Mouse (Mus musculus) neural tube, embryonic 14.5 days (tissue): Measurements from ENCODE around the gene Npff. TPM values are rescaled to one million over a fixed set of nuclear protein-coding genes. Genes with fewer than 3 reads are reported as not detected.

ENCODE experiments used
- ATAC-seq: fragments of 200-750 bp; cut with Nextera tagmentation; 2 replicates; pipeline ENCODE4 v1.8.0; 2017; ENCODE audit warnings: low read depth, mild to moderate bottlenecking, moderate TSS enrichment, moderate library complexity
- H3K27ac ChIP-seq: fragments of 300-500 bp; sonication (generic); 2 replicates; pipeline ENCODE4 v1.5.1; 2014; ENCODE audit warnings: low read depth, mild to moderate bottlenecking, control low read depth, low read length, moderate library complexity, mixed read lengths
- H3K27me3 ChIP-seq: fragments of 300-500 bp; sonication (generic); 2 replicates; pipeline ENCODE4 v1.6.1; 2014; ENCODE audit warnings: low read length; ENCODE audit not compliant: control insufficient read depth, insufficient read depth
- H3K36me3 ChIP-seq: fragments of 300-500 bp; sonication (generic); 2 replicates; pipeline ENCODE4 v1.6.1; 2014; ENCODE audit warnings: low read length, mixed read lengths; ENCODE audit not compliant: control insufficient read depth, insufficient read depth
- H3K4me1 ChIP-seq: fragments of 300-500 bp; sonication (generic); 2 replicates; pipeline ENCODE4 v1.6.1; 2014; ENCODE audit warnings: low read length; ENCODE audit not compliant: control insufficient read depth, insufficient read depth
- H3K4me2 ChIP-seq: fragments of 300-500 bp; sonication (generic); 2 replicates; pipeline ENCODE4 v1.6.1; 2014; ENCODE audit warnings: mild to moderate bottlenecking, low read depth, low read length, control low read depth
- H3K4me3 ChIP-seq: fragments of 300-500 bp; sonication (generic); 2 replicates; pipeline ENCODE4 v1.5.1; 2014; ENCODE audit warnings: low read depth, low read length, control low read depth, mixed read lengths
- H3K9ac ChIP-seq: fragments of 300-500 bp; sonication (generic); replicated peaks from 2 replicates; pipeline ENCODE4 v1.6.1; 2014; ENCODE audit warnings: low read depth, mild to moderate bottlenecking, control low read depth, low read length, mixed read lengths
- H3K9me3 ChIP-seq: fragments of 300-500 bp; sonication (generic); 2 replicates; pipeline ENCODE4 v1.6.1; 2016; ENCODE audit warnings: low read length; ENCODE audit not compliant: control insufficient read depth
- WGBS: fragments of 180-500 bp; shearing (Covaris S2); extraction: QIAGEN DNeasy Blood & Tissue Kit; methylation state at CpG from one replicate; pipeline ENCODE4 v1.1.7; 2014; 5-methylcytosine and 5-hydroxymethylcytosine counted together
- polyA plus RNA-seq: library from polyadenylated mRNA; unstranded; fragments of >200 nt; fragmentation: Nextera tagmentation; extraction: Ambion mirVana; gene quantifications from 2 replicates; pipeline ENCODE4 v1.2.1, GENCODE M21; 2014

The Npff gene
- polyA plus RNA-seq, 1 experiment from 2014 or later = 23.9 TPM

DNA sequence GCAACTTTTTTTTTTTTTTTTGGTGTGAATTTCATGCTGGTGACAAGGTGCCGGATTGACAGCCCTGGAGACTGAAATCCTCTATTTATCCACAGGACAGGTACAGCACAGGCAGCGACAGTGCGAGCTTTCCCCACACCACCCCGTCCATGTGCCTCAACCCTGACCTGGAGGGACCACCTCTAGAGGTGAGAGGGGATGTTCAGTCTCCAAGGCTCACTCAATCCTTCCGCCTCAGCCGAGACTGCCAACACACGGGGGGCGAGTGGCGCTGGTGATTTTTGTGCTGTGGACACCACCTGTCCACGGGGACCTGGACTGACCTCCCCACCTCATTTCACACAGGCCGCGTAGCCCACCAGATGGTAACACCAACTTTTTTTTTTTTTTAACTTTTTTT is 38.9 kb downstream of the Npff start:
- 92% methylated on average over 12 of the region's 12 CpGs for WGBS
- Histone ChIP-seq H3K4me2 (no peak overlapping the region), H3K9ac (no peak overlapping the region), H3K27me3 (no peaks in the 10 kb centered on the region), H3K36me3 (peaks cover 87% of the 10 kb centered on the region), H3K4me3 (no peak overlapping the region), H3K4me1 (no peaks in the 10 kb centered on the region), H3K27ac (no peak overlapping the region), H3K9me3 (no peaks in the 10 kb centered on the region)
- ATAC-seq = no peak

DNA sequence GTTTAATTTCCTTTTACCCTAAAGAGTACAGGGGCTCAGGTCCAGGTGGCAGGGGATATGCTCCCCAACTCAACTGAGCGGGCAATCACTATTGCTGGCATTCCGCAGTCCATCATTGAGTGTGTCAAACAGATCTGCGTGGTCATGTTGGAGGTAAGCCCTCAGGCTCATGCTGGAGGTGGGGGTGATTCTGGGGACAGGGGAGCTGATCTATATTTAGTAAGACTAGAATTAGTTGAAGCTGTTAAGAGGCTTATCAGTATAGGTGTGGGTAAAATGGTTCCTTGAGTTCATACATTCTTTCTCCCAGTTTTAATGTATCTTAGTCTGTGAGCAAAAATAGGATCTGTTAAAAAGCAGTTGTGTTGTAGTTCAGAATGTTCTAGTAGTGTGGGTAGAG is 41.6 kb downstream of the Npff start:
- Histone ChIP-seq H3K4me1 (no peaks in the 10 kb centered on the region), H3K36me3 (peaks cover 78% of the 10 kb centered on the region), H3K27me3 (no peaks in the 10 kb centered on the region), H3K4me3 (no peak overlapping the region), H3K9me3 (no peaks in the 10 kb centered on the region), H3K27ac (no peak overlapping the region), H3K9ac (no peak overlapping the region), H3K4me2 (no peak overlapping the region)
- WGBS = 93% methylated on average over 3 of the region's 3 CpGs
- ATAC-seq = no peak

DNA sequence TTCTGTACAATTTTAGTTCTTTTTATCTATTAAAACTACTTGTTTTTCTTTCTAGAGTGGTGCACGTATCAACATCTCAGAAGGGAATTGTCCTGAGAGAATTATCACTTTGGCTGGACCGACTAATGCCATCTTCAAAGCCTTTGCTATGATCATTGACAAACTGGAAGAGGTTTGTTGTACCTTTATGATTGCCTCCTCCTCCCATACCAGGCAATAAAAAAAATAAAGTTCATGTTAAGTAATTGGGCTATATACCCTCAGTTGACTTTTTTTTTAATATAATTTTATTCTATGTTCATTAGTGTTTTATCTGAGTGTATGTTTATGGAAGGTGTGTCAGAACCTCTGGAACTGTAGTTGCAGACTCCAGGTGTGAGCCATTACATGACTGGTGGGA is 50.2 kb downstream of the Npff start:
- Histone ChIP-seq H3K4me2 (no peak overlapping the region), H3K9ac (no peak overlapping the region), H3K36me3 (peaks cover 45% of the 10 kb centered on the region), H3K4me3 (no peak overlapping the region), H3K9me3 (no peaks in the 10 kb centered on the region), H3K4me1 (peaks cover 6% of the 10 kb centered on the region), H3K27ac (no peak overlapping the region), H3K27me3 (no peaks in the 10 kb centered on the region)
- WGBS = 94% methylated on average over 2 of the region's 2 CpGs
- no peak for ATAC-seq

Other genes starting within 250 kb of the Npff start
- 54.0 and 55.1 TPM in 2 replicates for gene Mfsd5, start 245.5 kb downstream of the Npff start, polyA plus RNA-seq
- gene Espl1, start 228.7 kb downstream of the Npff start, polyA plus RNA-seq = 3.4 and 4.4 TPM in 2 replicates
- 546 and 560 TPM in 2 replicates for gene Pfdn5, start 198.8 kb downstream of the Npff start, polyA plus RNA-seq
- gene Myg1, start 193.2 kb downstream of the Npff start, polyA plus RNA-seq = 89.1 and 99.2 TPM in 2 replicates
- gene Aaas, start 174.2 kb downstream of the Npff start, polyA plus RNA-seq = 25.8 and 26.8 TPM in 2 replicates
- gene Sp7, start 157.8 kb downstream of the Npff start, polyA plus RNA-seq = 0.39 and 4.0 TPM in 2 replicates
- gene Sp1, start 118.8 kb downstream of the Npff start, polyA plus RNA-seq = 5.3 and 6.3 TPM in 2 replicates
- gene Amhr2, start 79.6 kb downstream of the Npff start, polyA plus RNA-seq = 0.22 and 0.82 TPM in 2 replicates
- 85.8 and 104 TPM in 2 replicates for gene Prr13, start 65.9 kb downstream of the Npff start, polyA plus RNA-seq
- 159 and 160 TPM in 2 replicates for gene Pcbp2, start 54.4 kb downstream of the Npff start, polyA plus RNA-seq
- 8.5 TPM in 1 of 2 replicates, not detected in the other for gene Gm10337, start 21.2 kb downstream of the Npff start, polyA plus RNA-seq
- 44.8 and 48.8 TPM in 2 replicates for gene Map3k12, start 7.9 kb downstream of the Npff start, polyA plus RNA-seq
- 86.4 and 87.7 TPM in 2 replicates for gene Tarbp2, start 6.8 kb downstream of the Npff start, polyA plus RNA-seq
- not detected in 2 replicates for gene Gm28047, start 100.1 kb upstream of the Npff start, polyA plus RNA-seq
- gene Atf7, start 100.5 kb upstream of the Npff start, polyA plus RNA-seq = 13.3 and 16.2 TPM in 2 replicates
- 44.6 and 47.5 TPM in 2 replicates for gene Atp5g2, start 147.4 kb upstream of the Npff start, polyA plus RNA-seq
- 23.5 and 29.3 TPM in 2 replicates for gene Calcoco1, start 197.2 kb upstream of the Npff start, polyA plus RNA-seq